Mouse (Mus musculus): ENCODE measurements around the gene Armcx4. TPM values are rescaled to one million over a fixed set of nuclear protein-coding genes. Genes with fewer than 3 reads are reported as not detected.

Gene Armcx4
- polyA plus RNA-seq (2011; ENCODE audit: insufficient read length, low read depth, missing spikeins): 19.0 and 22.5 TPM in 2 replicates

DNA sequence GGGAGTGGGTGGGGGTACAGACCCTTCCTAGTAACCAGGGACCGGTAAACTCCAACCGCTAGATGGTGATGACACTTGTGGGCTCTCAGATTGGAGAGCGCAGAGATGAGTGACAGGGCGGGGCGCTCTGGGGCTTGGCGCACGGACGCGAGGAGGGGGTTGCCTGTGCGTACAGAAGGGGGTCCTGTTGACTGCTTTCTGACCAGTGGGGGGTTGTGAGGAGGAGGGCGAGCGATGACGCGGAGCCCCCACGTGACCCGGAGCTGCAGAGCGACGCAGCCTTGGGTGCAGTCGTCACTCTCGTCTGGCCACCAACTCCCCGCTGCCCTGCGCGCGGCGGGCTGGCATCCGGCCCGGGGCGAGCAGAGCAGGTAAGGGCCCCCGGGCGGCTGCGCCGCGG is at the start of gene Armcx4:
Gene Armcx4 (plus strand): TSS at position 253 of the 400 bp plus-strand sequence.
- peak within 1 kb of the TSS; percentile 67 for H3K4me3 ChIP-seq (ENCODE audit: insufficient read depth, low read length)
- TF ChIP-seq POLR2A (IDR thresholded peaks at IDR 0.05; ENCODE audit: low read depth, low read length) (peak; percentile 59), CTCF (IDR thresholded peaks at IDR 0.05; ENCODE audit: borderline replicate concordance, insufficient read depth, low read length) (no peak)
- H3K4me1 ChIP-seq (ENCODE audit: control insufficient read depth, insufficient read depth, low read length): no peaks in the 10 kb centered on the region
- H3K27ac ChIP-seq (ENCODE audit: insufficient read depth, low read length): peak within 1 kb of the TSS; percentile 38

DNA sequence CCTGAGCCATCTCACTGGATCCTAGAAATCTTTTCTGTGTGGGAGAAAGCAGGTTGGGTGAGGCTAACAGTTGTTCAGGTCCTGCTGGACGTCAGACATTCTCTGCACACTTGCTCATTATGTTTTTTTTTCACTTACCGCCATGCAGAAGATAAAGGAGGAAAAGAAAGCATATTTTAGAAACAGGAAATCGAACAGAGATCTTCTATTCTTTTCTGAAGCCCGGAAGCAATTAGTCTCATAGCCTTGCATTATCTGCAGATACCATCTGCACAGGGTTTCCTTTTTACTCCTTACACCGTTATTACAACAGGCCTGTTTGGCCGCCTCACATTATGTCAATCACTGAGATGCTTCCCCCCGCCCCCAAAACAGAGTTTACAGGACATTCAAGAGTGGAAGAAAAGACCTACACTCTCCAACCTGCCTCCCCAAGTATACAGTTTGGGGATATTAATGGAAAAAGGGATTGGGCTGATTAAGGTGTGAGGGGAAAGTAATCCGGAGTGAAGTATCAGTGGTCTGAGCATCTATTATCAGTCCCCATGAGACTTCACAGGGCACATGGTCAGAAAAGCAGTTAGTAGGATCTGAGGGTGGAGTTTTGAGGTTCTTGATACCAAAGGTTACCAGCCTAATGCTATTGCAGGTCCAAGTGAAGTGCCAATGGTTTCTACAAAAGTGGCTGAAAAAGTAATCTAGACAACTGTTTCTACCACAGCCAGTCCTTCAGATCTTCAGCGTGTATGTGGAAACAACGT is 45.1 kb upstream of the Armcx4 start:
- Histone ChIP-seq H3K27ac (ENCODE audit: insufficient read depth, low read length) (no peak overlapping the region), H3K4me3 (ENCODE audit: insufficient read depth, low read length) (no peak overlapping the region), H3K4me1 (ENCODE audit: control insufficient read depth, insufficient read depth, low read length) (no peaks in the 10 kb centered on the region)
- TF ChIP-seq CTCF (IDR thresholded peaks at IDR 0.05; ENCODE audit: borderline replicate concordance, insufficient read depth, low read length) (no peak), POLR2A (IDR thresholded peaks at IDR 0.05; ENCODE audit: low read depth, low read length) (no peak)

- TF ChIP-seq CTCF (IDR thresholded peaks at IDR 0.05; ENCODE audit: borderline replicate concordance, insufficient read depth, low read length) (no peak), POLR2A (IDR thresholded peaks at IDR 0.05; ENCODE audit: low read depth, low read length) (no peak)
- Histone ChIP-seq H3K27ac (ENCODE audit: insufficient read depth, low read length) (no peak overlapping the region), H3K4me1 (ENCODE audit: control insufficient read depth, insufficient read depth, low read length) (no peaks in the 10 kb centered on the region), H3K4me3 (ENCODE audit: insufficient read depth, low read length) (no peak overlapping the region)
These were observed 40.0 kb upstream of the Armcx4 start for GRCm38 (mm10) chrX:134646338-134646737.

DNA sequence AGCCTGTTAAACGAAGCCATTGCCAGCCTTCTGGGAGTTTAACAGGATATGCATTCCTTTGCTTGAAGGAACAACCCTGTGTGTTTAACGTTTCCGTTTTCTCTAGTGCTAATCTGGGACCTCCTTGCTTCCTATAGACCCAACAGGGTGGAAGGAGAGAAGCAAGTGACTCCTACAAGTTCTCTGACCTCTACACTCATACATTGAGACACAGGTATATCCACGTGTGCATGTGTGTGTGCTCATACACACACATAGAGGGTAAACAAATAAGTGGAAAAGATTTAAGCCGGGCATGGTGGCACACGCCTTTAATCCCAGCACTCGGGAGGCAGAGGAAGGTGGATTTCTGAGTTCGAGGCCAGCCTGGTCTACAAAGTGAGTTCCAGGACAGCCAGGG is 38.9 kb upstream of the Armcx4 start:
- H3K4me3 ChIP-seq (ENCODE audit: insufficient read depth, low read length): no peak overlapping the region
- no peak for TF ChIP-seq CTCF (IDR thresholded peaks at IDR 0.05; ENCODE audit: borderline replicate concordance, insufficient read depth, low read length)
- TF ChIP-seq POLR2A (IDR thresholded peaks at IDR 0.05; ENCODE audit: low read depth, low read length): no peak
- no peaks in the 10 kb centered on the region for H3K4me1 ChIP-seq (ENCODE audit: control insufficient read depth, insufficient read depth, low read length)
- no peak overlapping the region for H3K27ac ChIP-seq (ENCODE audit: insufficient read depth, low read length)

- TF ChIP-seq CTCF (IDR thresholded peaks at IDR 0.05; ENCODE audit: borderline replicate concordance, insufficient read depth, low read length) (no peak), POLR2A (IDR thresholded peaks at IDR 0.05; ENCODE audit: low read depth, low read length) (no peak)
These were observed 38.2 kb upstream of the Armcx4 start for GRCm38 (mm10) chrX:134648031-134648692.

GRCm38 (mm10) chrX:134652061-134652460 is 34.3 kb upstream of the Armcx4 start:
- TF ChIP-seq POLR2A (IDR thresholded peaks at IDR 0.05; ENCODE audit: low read depth, low read length): no peak
- no peak for TF ChIP-seq CTCF (IDR thresholded peaks at IDR 0.05; ENCODE audit: borderline replicate concordance, insufficient read depth, low read length)
- no peak overlapping the region for H3K27ac ChIP-seq (ENCODE audit: insufficient read depth, low read length)
- no peaks in the 10 kb centered on the region for H3K4me1 ChIP-seq (ENCODE audit: control insufficient read depth, insufficient read depth, low read length)
- H3K4me3 ChIP-seq (ENCODE audit: insufficient read depth, low read length): no peak overlapping the region

More at GRCm38 (mm10) chrX:134648031-134648692, 38.2 kb upstream of the Armcx4 start:
- Histone ChIP-seq H3K27ac (ENCODE audit: insufficient read depth, low read length) (no peak overlapping the region), H3K4me3 (ENCODE audit: insufficient read depth, low read length) (no peak overlapping the region), H3K4me1 (ENCODE audit: control insufficient read depth, insufficient read depth, low read length) (no peaks in the 10 kb centered on the region)

- Histone ChIP-seq H3K4me3 (ENCODE audit: insufficient read depth, low read length) (no peak overlapping the region), H3K4me1 (ENCODE audit: control insufficient read depth, insufficient read depth, low read length) (no peaks in the 10 kb centered on the region), H3K27ac (ENCODE audit: insufficient read depth, low read length) (no peak overlapping the region)
- TF ChIP-seq POLR2A (IDR thresholded peaks at IDR 0.05; ENCODE audit: low read depth, low read length) (no peak), CTCF (IDR thresholded peaks at IDR 0.05; ENCODE audit: borderline replicate concordance, insufficient read depth, low read length) (no peak)
These were observed 24.7 kb upstream of the Armcx4 start for GRCm38 (mm10) chrX:134661586-134661985.

DNA sequence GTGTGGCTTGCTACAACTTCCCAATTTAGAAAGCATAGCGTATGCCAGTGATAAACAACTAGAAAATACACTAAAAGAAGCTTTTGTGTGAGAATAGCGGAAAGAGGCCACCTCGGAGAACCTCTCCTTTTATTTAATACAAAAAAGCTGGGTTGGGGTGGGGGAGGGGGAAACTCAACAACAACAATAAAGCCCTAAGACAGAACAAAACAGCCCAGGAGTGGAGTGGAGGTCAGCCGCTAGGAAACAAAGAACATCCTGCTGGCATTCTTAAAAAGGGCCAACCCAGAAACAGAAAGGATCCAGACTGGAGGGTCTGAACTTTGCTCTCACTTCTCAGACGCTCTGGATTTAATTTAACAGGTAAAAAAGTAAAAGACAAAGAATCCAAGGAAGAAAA is 11.3 kb upstream of the Armcx4 start:
- Histone ChIP-seq H3K27ac (ENCODE audit: insufficient read depth, low read length) (no peak overlapping the region), H3K4me3 (ENCODE audit: insufficient read depth, low read length) (no peak overlapping the region), H3K4me1 (ENCODE audit: control insufficient read depth, insufficient read depth, low read length) (no peaks in the 10 kb centered on the region)
- no peak for TF ChIP-seq POLR2A (IDR thresholded peaks at IDR 0.05; ENCODE audit: low read depth, low read length)
- TF ChIP-seq CTCF (IDR thresholded peaks at IDR 0.05; ENCODE audit: borderline replicate concordance, insufficient read depth, low read length): no peak

GRCm38 (mm10) chrX:134675959-134676358 is 10.4 kb upstream of the Armcx4 start:
- H3K27ac ChIP-seq (ENCODE audit: insufficient read depth, low read length): no peak overlapping the region
- no peak overlapping the region for H3K4me3 ChIP-seq (ENCODE audit: insufficient read depth, low read length)
- TF ChIP-seq CTCF (IDR thresholded peaks at IDR 0.05; ENCODE audit: borderline replicate concordance, insufficient read depth, low read length) (no peak), POLR2A (IDR thresholded peaks at IDR 0.05; ENCODE audit: low read depth, low read length) (no peak)
- no peaks in the 10 kb centered on the region for H3K4me1 ChIP-seq (ENCODE audit: control insufficient read depth, insufficient read depth, low read length)

- Histone ChIP-seq H3K4me3 (ENCODE audit: insufficient read depth, low read length) (no peak overlapping the region), H3K4me1 (ENCODE audit: control insufficient read depth, insufficient read depth, low read length) (no peaks in the 10 kb centered on the region), H3K27ac (ENCODE audit: insufficient read depth, low read length) (no peak overlapping the region)
- TF ChIP-seq CTCF (IDR thresholded peaks at IDR 0.05; ENCODE audit: borderline replicate concordance, insufficient read depth, low read length) (no peak), POLR2A (IDR thresholded peaks at IDR 0.05; ENCODE audit: low read depth, low read length) (no peak)
These were observed 1.4 kb upstream of the Armcx4 start for GRCm38 (mm10) chrX:134684936-134685335.
